Mouse (Mus musculus) G1E (cell line): ENCODE measurements around the gene Fermt3.

Experiments used
- CTCF ChIP-seq: IDR thresholded peaks from 2 replicates; pipeline ENCODE4 v1.5.1; 2012; ENCODE audit warnings: low read depth, low read length, inconsistent platforms, mixed read lengths
- GATA1 ChIP-seq: IDR thresholded peaks from 2 replicates; pipeline ENCODE4 v1.6.1; 2012; ENCODE audit warnings: borderline replicate concordance, low read length, inconsistent platforms, mixed read lengths
- GATA2 ChIP-seq: IDR thresholded peaks from 2 replicates; pipeline ENCODE4 v1.6.1; 2012; ENCODE audit warnings: low read depth, low read length, inconsistent platforms, borderline replicate concordance
- POLR2AphosphoS5 ChIP-seq: IDR thresholded peaks from 2 replicates; pipeline ENCODE4 v1.6.1; 2012; ENCODE audit warnings: low read depth, low read length, inconsistent platforms; ENCODE audit not compliant: insufficient replicate concordance
- TAL1 ChIP-seq: conservative IDR thresholded peaks from 2 replicates; pipeline ENCODE4 v1.6.1; 2012; ENCODE audit warnings: low read depth, low read length, inconsistent platforms, mixed read lengths

- TF ChIP-seq CTCF (peak; percentile 53; the same call in 1 of the 2 replicates), GATA2 (no peak), POLR2AphosphoS5 (no peak), GATA1 (no peak), TAL1 (no peak)
Measured at GRCm38 (mm10) chr19:6954046-6954445, 65.2 kb downstream of the Fermt3 start.
